Mouse (Mus musculus) forebrain, embryonic 11.5 days (tissue): ENCODE measurements around the gene Olfml3. TPM values are rescaled to one million over a fixed set of nuclear protein-coding genes. Genes with fewer than 3 reads are reported as not detected.
A peak's percentile ranks its signal among the peaks of the same experiment; 100 is the strongest.

Experiments used
- ATAC-seq: fragments of 200-750 bp; cut with Nextera tagmentation; replicated peaks from 2 replicates; pipeline ENCODE4 v1.8.0; 2017; ENCODE audit warnings: moderate TSS enrichment; ENCODE audit not compliant: low FRiP score
- DNase-seq: peaks from one replicate; pipeline ENCODE4 v3.0.0-alpha.2; 2017; ENCODE audit warnings: low spot score
- H3K27ac ChIP-seq: fragments of 300-500 bp; sonication (generic); 2 replicates; pipeline ENCODE4 v1.5.1; 2014; ENCODE audit warnings: low read depth, low read length
- H3K27me3 ChIP-seq: fragments of 300-500 bp; sonication (generic); 2 replicates; pipeline ENCODE4 v1.6.1; 2014; ENCODE audit warnings: mild to moderate bottlenecking, low read length, mixed read lengths; ENCODE audit not compliant: control insufficient read depth, insufficient read depth
- H3K36me3 ChIP-seq: fragments of 300-500 bp; sonication (generic); 2 replicates; pipeline ENCODE4 v1.6.1; 2014; ENCODE audit warnings: mild to moderate bottlenecking, low read length, moderate library complexity, mixed read lengths; ENCODE audit not compliant: control insufficient read depth, insufficient read depth
- H3K4me1 ChIP-seq: fragments of 300-500 bp; sonication (generic); replicated peaks from 2 replicates; pipeline ENCODE4 v1.6.1; 2014; ENCODE audit warnings: low read length, mixed read lengths; ENCODE audit not compliant: control insufficient read depth, insufficient read depth
- H3K4me2 ChIP-seq: fragments of 300-500 bp; sonication (generic); 2 replicates; pipeline ENCODE4 v1.6.1; 2014; ENCODE audit warnings: low read depth, mild to moderate bottlenecking, low read length, moderate library complexity, mixed read lengths; ENCODE audit not compliant: severe bottlenecking
- H3K4me3 ChIP-seq: fragments of 300-500 bp; sonication (generic); 2 replicates; pipeline ENCODE4 v1.5.1; 2014; ENCODE audit warnings: low read depth, low read length
- H3K9ac ChIP-seq: fragments of 300-500 bp; sonication (generic); 2 replicates; pipeline ENCODE4 v1.6.1; 2014; ENCODE audit warnings: low read length
- H3K9me3 ChIP-seq: fragments of 300-500 bp; sonication (generic); 2 replicates; pipeline ENCODE4 v1.6.1; 2016; ENCODE audit warnings: low read length, mixed read lengths; ENCODE audit not compliant: control insufficient read depth
- WGBS: fragments of 180-500 bp; shearing (Covaris S2); extraction: QIAGEN DNeasy Blood & Tissue Kit; methylation state at CpG from one replicate; pipeline ENCODE4 v1.1.7; 2014; 5-methylcytosine and 5-hydroxymethylcytosine counted together
- polyA plus RNA-seq: library from polyadenylated mRNA; unstranded; fragments of >200 nt; fragmentation: Nextera tagmentation; extraction: Ambion mirVana; gene quantifications from 2 replicates; pipeline ENCODE4 v1.2.1, GENCODE M21; 2014

Gene Olfml3
- polyA plus RNA-seq, 1 experiment from 2014 or later = 6.4 TPM

DNA sequence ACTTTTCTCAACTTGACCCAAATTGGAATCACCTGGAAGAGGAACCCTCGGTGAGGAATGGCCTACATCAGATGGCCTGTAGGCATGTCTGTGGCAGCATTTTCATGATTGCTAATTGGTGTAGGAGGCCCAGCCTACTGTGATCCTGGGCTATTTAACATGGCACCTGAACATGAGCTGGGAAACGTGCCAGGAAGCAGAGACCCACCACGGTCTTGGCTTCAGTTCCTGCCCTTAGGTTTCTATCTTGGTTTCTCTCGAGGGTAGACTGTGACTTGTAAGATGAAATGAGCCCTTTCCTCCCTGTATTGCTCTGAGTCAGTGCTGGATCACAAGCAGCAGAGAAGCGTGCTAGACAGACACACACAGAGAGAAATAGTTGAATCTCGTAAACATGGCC lies 33.1 kb downstream of the Olfml3 start:
- WGBS = 89% methylated on average over 6 of the region's 6 CpGs
- no peak overlapping the region for H3K27ac ChIP-seq
- H3K27me3 ChIP-seq = no peaks in the 10 kb centered on the region
- H3K36me3 ChIP-seq = no peaks in the 10 kb centered on the region
- ATAC-seq (no peak), DNase-seq (no peak)
- no peaks in the 10 kb centered on the region for H3K4me1 ChIP-seq
- H3K9me3 ChIP-seq = no peaks in the 10 kb centered on the region
- H3K4me2 ChIP-seq = no peak overlapping the region
- no peak overlapping the region for H3K4me3 ChIP-seq
- H3K9ac ChIP-seq = no peak overlapping the region

DNA sequence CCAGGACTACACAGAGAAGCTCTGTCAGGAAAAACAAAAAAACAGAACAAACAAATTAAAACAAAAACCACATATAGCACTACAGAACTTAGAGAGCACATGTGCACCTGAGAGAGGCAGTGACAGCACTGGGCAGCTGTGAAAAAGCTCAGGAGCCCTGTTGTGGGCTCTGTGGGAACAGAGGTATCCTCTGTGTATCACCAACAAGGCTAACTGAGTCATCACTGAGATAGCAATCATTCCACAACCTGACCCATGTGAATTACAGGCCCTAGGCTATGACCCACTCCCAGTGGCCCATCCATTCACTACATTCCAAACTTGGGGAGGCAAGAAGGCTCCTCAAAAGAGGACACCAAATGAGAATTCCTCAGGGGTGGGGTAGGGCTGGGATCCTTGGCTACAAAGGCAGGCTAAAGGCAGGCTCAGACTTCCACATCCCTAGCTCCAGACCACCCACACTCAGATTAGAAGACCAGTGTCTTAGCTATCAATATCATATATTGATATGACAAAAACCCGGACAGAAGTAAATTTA lies 41.3 kb downstream of the Olfml3 start:
- 76% methylated on average over 1 of the region's 1 CpGs for WGBS
- H3K4me2 ChIP-seq = no peak overlapping the region
- H3K27ac ChIP-seq = no peak overlapping the region
- H3K9ac ChIP-seq = no peak overlapping the region
- H3K4me3 ChIP-seq = no peak overlapping the region
- H3K9me3 ChIP-seq = no peaks in the 10 kb centered on the region
- ATAC-seq (no peak), DNase-seq (no peak)
- H3K4me1 ChIP-seq = no peaks in the 10 kb centered on the region
- H3K36me3 ChIP-seq = no peaks in the 10 kb centered on the region
- no peaks in the 10 kb centered on the region for H3K27me3 ChIP-seq

DNA sequence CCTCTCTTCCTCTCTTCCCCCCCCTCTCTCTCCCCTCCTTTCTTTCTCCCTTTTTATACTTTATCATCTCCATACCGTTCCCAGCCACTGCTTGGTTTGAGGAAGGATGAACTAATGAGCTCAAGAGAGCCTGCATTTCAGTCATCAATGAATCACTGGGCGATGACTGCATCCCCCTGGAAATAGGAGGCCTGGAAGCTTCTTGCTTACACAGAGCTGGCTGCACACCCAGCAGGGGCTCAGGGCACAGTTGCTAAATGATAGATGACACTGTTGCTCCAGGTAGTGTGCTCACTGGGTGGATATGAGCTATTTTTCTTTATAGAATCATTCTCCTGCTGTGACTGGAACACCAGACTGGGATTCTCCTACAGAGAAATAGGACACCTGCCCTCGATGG lies 42.2 kb downstream of the Olfml3 start:
- ATAC-seq (no peak), DNase-seq (no peak)
- Histone ChIP-seq H3K27me3 (no peaks in the 10 kb centered on the region), H3K4me3 (no peak overlapping the region), H3K36me3 (no peaks in the 10 kb centered on the region), H3K4me2 (no peak overlapping the region), H3K9me3 (no peaks in the 10 kb centered on the region), H3K27ac (no peak overlapping the region), H3K9ac (no peak overlapping the region), H3K4me1 (no peaks in the 10 kb centered on the region)
- 71% methylated on average over 3 of the region's 3 CpGs for WGBS

DNA sequence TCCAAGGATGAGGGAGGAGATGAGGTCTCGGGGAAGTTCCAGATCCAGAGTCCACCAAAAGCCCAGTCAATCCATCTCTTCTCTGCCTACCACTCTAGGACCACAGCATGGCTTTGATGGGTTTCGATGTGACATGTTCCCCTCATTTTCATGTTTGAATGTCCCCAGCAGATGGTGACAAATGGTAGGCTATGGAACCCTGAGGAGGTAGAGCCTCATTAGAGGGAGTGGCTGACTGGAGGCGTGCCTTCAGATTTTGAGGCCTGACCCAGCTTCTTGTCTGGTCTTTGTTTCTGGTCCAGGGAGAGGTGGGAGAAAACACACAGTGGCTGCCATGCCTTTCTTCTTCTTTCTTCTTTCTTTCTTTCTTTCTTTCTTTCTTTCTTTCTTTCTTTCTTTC lies 47.3 kb downstream of the Olfml3 start:
- 84% methylated on average over 3 of the region's 3 CpGs for WGBS
- H3K27me3 ChIP-seq = no peaks in the 10 kb centered on the region
- H3K9me3 ChIP-seq = no peaks in the 10 kb centered on the region
- no peak overlapping the region for H3K4me3 ChIP-seq
- no peak overlapping the region for H3K27ac ChIP-seq
- H3K4me1 ChIP-seq = no peaks in the 10 kb centered on the region
- H3K36me3 ChIP-seq = no peaks in the 10 kb centered on the region
- no peak for DNase-seq
- ATAC-seq = no peak
- no peak overlapping the region for H3K4me2 ChIP-seq
- no peak overlapping the region for H3K9ac ChIP-seq

DNA sequence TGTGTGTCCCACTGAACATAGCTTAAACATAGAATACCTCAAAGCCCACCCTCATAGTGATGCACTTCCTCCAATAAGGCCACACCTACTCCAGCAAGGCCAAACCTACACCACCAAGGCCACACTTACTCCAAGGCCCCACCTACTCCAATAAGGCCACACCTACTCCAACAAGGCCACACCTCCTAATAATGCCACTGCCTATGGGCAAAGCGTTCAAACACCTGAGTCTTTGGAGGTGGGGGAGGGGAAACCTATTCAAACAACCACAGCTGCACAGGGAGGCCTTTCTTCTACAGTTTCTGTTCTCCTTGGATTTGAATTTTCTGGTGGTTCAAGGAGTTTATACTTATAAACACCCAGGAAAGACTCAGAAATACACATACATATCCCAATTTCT lies 48.8 kb downstream of the Olfml3 start:
- ATAC-seq = no peak
- no peaks in the 10 kb centered on the region for H3K27me3 ChIP-seq
- no peak for DNase-seq
- H3K36me3 ChIP-seq = no peaks in the 10 kb centered on the region
- WGBS = 82% methylated on average over 1 of the region's 1 CpGs
- no peak overlapping the region for H3K9ac ChIP-seq
- no peak overlapping the region for H3K4me3 ChIP-seq
- H3K4me2 ChIP-seq = no peak overlapping the region
- H3K4me1 ChIP-seq = no peaks in the 10 kb centered on the region
- H3K27ac ChIP-seq = no peak overlapping the region
- H3K9me3 ChIP-seq = no peaks in the 10 kb centered on the region

DNA sequence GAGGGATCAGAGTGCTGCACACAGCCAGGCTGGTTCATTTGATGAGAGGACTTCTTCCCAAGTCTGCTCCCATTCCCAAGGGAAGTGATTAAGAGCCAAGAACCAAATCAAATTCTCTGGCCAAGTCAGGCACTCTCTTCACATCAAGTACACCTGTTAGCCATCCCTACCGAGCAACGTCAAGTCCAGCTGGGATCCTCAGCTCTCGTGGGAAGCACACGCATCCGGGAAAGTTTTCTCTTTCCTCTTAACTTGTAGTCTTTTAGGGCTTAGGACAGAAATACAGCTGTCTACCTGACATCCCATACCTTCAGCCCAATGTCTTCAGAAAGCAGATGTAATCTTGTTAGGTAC lies 53.9 kb downstream of the Olfml3 start:
- no peak for DNase-seq
- no peak overlapping the region for H3K27ac ChIP-seq
- 41% methylated on average over 5 of the region's 5 CpGs for WGBS
- peaks cover 6% of the 10 kb centered on the region; the same call in 1 of the 2 replicates for H3K4me1 ChIP-seq
- no peaks in the 10 kb centered on the region for H3K9me3 ChIP-seq
- H3K36me3 ChIP-seq = no peaks in the 10 kb centered on the region
- no peak for ATAC-seq
- no peaks in the 10 kb centered on the region for H3K27me3 ChIP-seq
- H3K9ac ChIP-seq = no peak overlapping the region
- no peak overlapping the region for H3K4me3 ChIP-seq
- H3K4me2 ChIP-seq = no peak overlapping the region

GRCm38 (mm10) chr3:103683234-103683965 lies 54.4 kb downstream of the Olfml3 start:
- DNase-seq (peak; percentile 53), ATAC-seq (peak; percentile 30; the same call in 1 of the 2 replicates)
- peaks cover 6% of the 10 kb centered on the region; the same call in 1 of the 2 replicates for H3K4me1 ChIP-seq
- H3K36me3 ChIP-seq = no peaks in the 10 kb centered on the region
- no peak overlapping the region for H3K4me3 ChIP-seq
- H3K9ac ChIP-seq = peak overlapping the region; percentile 9; the same call in 1 of the 2 replicates
- WGBS = 2% methylated on average over 21 of the region's 21 CpGs
- no peak overlapping the region for H3K27ac ChIP-seq
- H3K4me2 ChIP-seq = peak overlapping the region; percentile 38
- H3K27me3 ChIP-seq = no peaks in the 10 kb centered on the region
- H3K9me3 ChIP-seq = no peaks in the 10 kb centered on the region

- H3K4me1 ChIP-seq = peaks cover 6% of the 10 kb centered on the region; the same call in 1 of the 2 replicates
- WGBS = 48% methylated on average over 4 of the region's 4 CpGs
- H3K27ac ChIP-seq = no peak overlapping the region
- H3K9me3 ChIP-seq = no peaks in the 10 kb centered on the region
- H3K4me2 ChIP-seq = no peak overlapping the region
- H3K9ac ChIP-seq = no peak overlapping the region
- H3K4me3 ChIP-seq = no peak overlapping the region
- no peaks in the 10 kb centered on the region for H3K27me3 ChIP-seq
- no peaks in the 10 kb centered on the region for H3K36me3 ChIP-seq
- ATAC-seq (no peak), DNase-seq (no peak)
Observed at GRCm38 (mm10) chr3:103682473-103682872, 55.3 kb downstream of the Olfml3 start.

DNA sequence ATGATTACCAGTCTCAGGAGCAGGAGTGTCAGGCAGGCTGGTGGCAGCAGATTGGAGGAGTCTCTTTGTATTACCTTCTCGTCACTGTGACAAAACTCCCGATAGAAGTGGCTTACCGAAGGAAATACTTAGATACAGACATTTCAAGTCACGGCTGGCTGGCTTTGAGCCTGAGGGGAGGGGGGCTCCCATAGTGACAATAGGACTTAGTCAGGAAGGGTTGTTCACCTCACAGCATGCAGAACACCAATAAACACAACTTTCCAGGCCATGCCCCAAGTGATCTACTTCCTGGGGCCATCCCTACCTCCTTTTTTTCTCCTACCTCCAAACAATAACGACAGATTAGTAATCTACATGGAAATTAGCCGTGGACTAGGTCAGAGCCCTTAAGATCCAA lies 59.0 kb downstream of the Olfml3 start:
- WGBS = 15% methylated on average over 6 of the region's 6 CpGs

More for the DNA sequence above, 59.0 kb downstream of the Olfml3 start:
- Histone ChIP-seq H3K36me3 (no peaks in the 10 kb centered on the region), H3K9me3 (no peaks in the 10 kb centered on the region), H3K9ac (no peak overlapping the region), H3K27ac (no peak overlapping the region), H3K27me3 (no peaks in the 10 kb centered on the region), H3K4me3 (no peak overlapping the region), H3K4me1 (peaks cover 6% of the 10 kb centered on the region; the same call in 1 of the 2 replicates), H3K4me2 (no peak overlapping the region)
- DNase-seq (no peak), ATAC-seq (no peak)
